Mouse (Mus musculus) forebrain, embryonic 16.5 days (tissue): ENCODE data around the gene Zgpat. TPM values are rescaled to one million over a fixed set of nuclear protein-coding genes. Genes with fewer than 3 reads are reported as not detected.

Experiments used
- ATAC-seq: fragments of 200-750 bp; cut with Nextera tagmentation; 2 replicates; pipeline ENCODE4 v1.8.0; 2017; ENCODE audit warnings: mild to moderate bottlenecking, moderate library complexity
- H3K27ac ChIP-seq: fragments of 300-500 bp; sonication (generic); 2 replicates; pipeline ENCODE4 v1.5.1; 2014; ENCODE audit warnings: low read length, control low read depth
- H3K27me3 ChIP-seq: fragments of 300-500 bp; sonication (generic); replicated peaks from 2 replicates; pipeline ENCODE4 v1.6.1; 2014; ENCODE audit warnings: low read length; ENCODE audit not compliant: control insufficient read depth, insufficient read depth
- H3K36me3 ChIP-seq: fragments of 300-500 bp; sonication (generic); 2 replicates; pipeline ENCODE4 v1.6.1; 2014; ENCODE audit not compliant: control insufficient read depth, insufficient read depth
- H3K4me1 ChIP-seq: fragments of 300-500 bp; sonication (generic); replicated peaks from 2 replicates; pipeline ENCODE4 v1.6.1; 2014; ENCODE audit warnings: low read length; ENCODE audit not compliant: control insufficient read depth, insufficient read depth
- H3K4me2 ChIP-seq: fragments of 300-500 bp; sonication (generic); 2 replicates; pipeline ENCODE4 v1.6.1; 2014; ENCODE audit warnings: mild to moderate bottlenecking, low read length, control low read depth
- H3K4me3 ChIP-seq: fragments of 300-500 bp; sonication (generic); replicated peaks from 2 replicates; pipeline ENCODE4 v1.5.1; 2014; ENCODE audit warnings: mild to moderate bottlenecking, low read length, control low read depth
- H3K9ac ChIP-seq: fragments of 300-500 bp; sonication (generic); replicated peaks from 2 replicates; pipeline ENCODE4 v1.6.1; 2014; ENCODE audit warnings: low read depth, low read length, control low read depth
- H3K9me3 ChIP-seq: fragments of 300-500 bp; sonication (generic); 2 replicates; pipeline ENCODE4 v1.6.1; 2016; ENCODE audit warnings: low read length; ENCODE audit not compliant: control insufficient read depth
- WGBS: fragments of 180-500 bp; shearing (Covaris S2); extraction: QIAGEN DNeasy Blood & Tissue Kit; methylation state at CpG from one replicate; pipeline ENCODE4 v1.1.7; 2014; 5-methylcytosine and 5-hydroxymethylcytosine counted together
- polyA plus RNA-seq: library from polyadenylated mRNA; unstranded; fragments of >200 nt; fragmentation: Nextera tagmentation; extraction: Ambion mirVana; gene quantifications from 2 replicates; pipeline ENCODE4 v1.2.1, GENCODE M21; 2015

The Zgpat gene
- polyA plus RNA-seq, 1 experiment from 2014 or later: 91.5 TPM

- H3K27me3 ChIP-seq: no peaks in the 10 kb centered on the region
- no peaks in the 10 kb centered on the region for H3K4me1 ChIP-seq
- H3K9me3 ChIP-seq: no peaks in the 10 kb centered on the region
- ATAC-seq: no peak
- WGBS: 81% methylated on average over 3 of the region's 3 CpGs
- H3K4me2 ChIP-seq: no peak overlapping the region
- no peak overlapping the region for H3K4me3 ChIP-seq
- no peak overlapping the region for H3K27ac ChIP-seq
- peaks cover 33% of the 10 kb centered on the region for H3K36me3 ChIP-seq
- H3K9ac ChIP-seq: no peak overlapping the region
Measured at GRCm38 (mm10) chr2:181356780-181357179, 7.9 kb upstream of the Zgpat start.

GRCm38 (mm10) chr2:181363946-181364345, 782 bp upstream of the Zgpat start:
- Histone ChIP-seq H3K9ac (peak overlapping the region; percentile 91), H3K27ac (no peak overlapping the region), H3K9me3 (no peaks in the 10 kb centered on the region), H3K4me2 (peak overlapping the region; percentile 87), H3K4me3 (peak overlapping the region; percentile 93), H3K4me1 (peaks cover 33% of the 10 kb centered on the region), H3K27me3 (no peaks in the 10 kb centered on the region), H3K36me3 (peaks cover 28% of the 10 kb centered on the region)
- ATAC-seq: no peak
- whole genome bisulfite sequencing: 85% methylated on average over 3 of the region's 3 CpGs

GRCm38 (mm10) chr2:181364487-181364859, 255 bp upstream of the Zgpat start:
- WGBS: 8% methylated on average over 14 of the region's 14 CpGs
- ATAC-seq: peak; percentile 5; the same call in 1 of the 2 replicates
- peak overlapping the region; percentile 79 for H3K27ac ChIP-seq
- peaks cover 35% of the 10 kb centered on the region for H3K4me1 ChIP-seq
- H3K9ac ChIP-seq: peak overlapping the region; percentile 91
- peaks cover 24% of the 10 kb centered on the region for H3K36me3 ChIP-seq
- peak overlapping the region; percentile 87 for H3K4me2 ChIP-seq
- no peaks in the 10 kb centered on the region for H3K27me3 ChIP-seq
- no peaks in the 10 kb centered on the region for H3K9me3 ChIP-seq
- peak overlapping the region; percentile 93 for H3K4me3 ChIP-seq

DNA sequence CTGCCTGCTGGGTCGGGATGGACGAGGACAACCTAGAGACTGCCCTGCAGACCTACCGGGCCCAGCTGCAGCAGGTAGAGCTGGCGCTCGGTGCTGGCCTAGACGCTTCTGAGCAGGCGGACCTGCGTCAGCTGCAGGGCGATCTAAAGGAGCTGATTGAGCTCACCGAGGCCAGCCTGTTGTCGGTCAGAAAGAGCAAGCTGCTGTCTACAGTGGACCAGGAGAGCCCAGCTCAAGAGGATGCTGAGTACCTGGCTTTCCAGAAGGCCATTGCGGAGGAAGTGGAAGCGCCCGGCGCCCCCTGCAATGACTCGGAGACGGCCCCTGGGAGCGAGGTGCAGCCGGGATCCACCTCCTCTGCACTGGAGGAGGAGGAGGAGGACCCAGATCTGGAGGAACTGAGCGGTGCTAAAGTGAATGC, 937 bp downstream of the Zgpat start:
- Histone ChIP-seq H3K4me1 (peaks cover 35% of the 10 kb centered on the region), H3K27me3 (no peaks in the 10 kb centered on the region), H3K9me3 (no peaks in the 10 kb centered on the region), H3K9ac (peak overlapping the region; percentile 91), H3K27ac (peak overlapping the region; percentile 79), H3K4me2 (peak overlapping the region; percentile 87), H3K36me3 (peaks cover 19% of the 10 kb centered on the region), H3K4me3 (peak overlapping the region; percentile 93)
- WGBS: 0% methylated on average over 19 of the region's 20 CpGs
- peak; percentile 49 for ATAC-seq

DNA sequence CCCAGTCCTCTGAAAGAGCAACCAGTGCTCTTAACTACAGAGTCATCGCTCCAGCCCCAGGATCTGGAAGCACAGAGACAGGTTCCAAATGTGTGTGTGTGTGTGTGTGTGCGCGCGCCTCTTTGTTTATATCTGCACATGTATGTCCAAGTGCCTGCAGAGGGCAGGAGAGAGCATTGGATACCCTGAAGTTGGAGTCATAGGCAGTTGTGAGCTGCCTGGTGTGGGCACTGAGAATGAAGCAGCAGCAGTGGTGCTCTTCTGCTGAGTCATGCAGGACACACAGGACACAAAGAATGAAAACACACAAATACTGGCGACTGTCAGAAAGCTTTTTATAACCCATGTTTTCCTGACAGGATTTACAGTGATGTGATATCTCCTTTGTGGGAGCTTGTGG, 5.3 kb downstream of the Zgpat start:
- Histone ChIP-seq H3K36me3 (peaks cover 10% of the 10 kb centered on the region; the same call in 1 of the 2 replicates), H3K4me1 (peaks cover 29% of the 10 kb centered on the region), H3K4me3 (no peak overlapping the region), H3K4me2 (no peak overlapping the region), H3K9me3 (no peaks in the 10 kb centered on the region), H3K27me3 (no peaks in the 10 kb centered on the region), H3K9ac (no peak overlapping the region), H3K27ac (no peak overlapping the region)
- no peak for ATAC-seq
- 98% methylated on average over 5 of the region's 5 CpGs for WGBS

- ATAC-seq: no peak
- H3K27ac ChIP-seq: no peak overlapping the region
- no peak overlapping the region for H3K4me3 ChIP-seq
- no peaks in the 10 kb centered on the region for H3K4me1 ChIP-seq
- no peaks in the 10 kb centered on the region for H3K9me3 ChIP-seq
- no peak overlapping the region for H3K9ac ChIP-seq
- peaks cover 10% of the 10 kb centered on the region for H3K36me3 ChIP-seq
- WGBS: 96% methylated on average over 2 of the region's 2 CpGs
- no peaks in the 10 kb centered on the region for H3K27me3 ChIP-seq
- H3K4me2 ChIP-seq: no peak overlapping the region
Measured at GRCm38 (mm10) chr2:181375787-181376186, 11.1 kb downstream of the Zgpat start.

DNA sequence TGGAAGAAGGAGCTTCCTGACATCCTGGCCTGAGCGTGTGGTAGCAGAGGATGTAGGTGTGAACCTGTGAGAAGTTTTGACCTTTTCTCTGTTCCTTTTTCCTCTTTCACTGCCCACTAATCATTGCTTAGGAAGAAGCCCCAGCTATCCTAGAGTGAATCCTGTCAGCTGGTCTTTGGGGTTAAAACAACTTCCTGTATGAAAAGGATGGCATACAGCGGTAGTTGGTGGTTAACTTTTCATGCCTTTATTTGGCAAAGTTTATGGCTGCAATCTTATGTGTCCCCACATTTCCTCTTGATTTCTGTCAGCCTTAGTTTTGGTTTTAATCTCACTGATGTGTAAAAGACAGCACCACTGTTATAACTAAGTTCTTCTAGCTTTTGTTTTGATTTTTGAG, 12.5 kb downstream of the Zgpat start:
- H3K4me2 ChIP-seq: no peak overlapping the region
- 91% methylated on average over 2 of the region's 2 CpGs for WGBS
- no peak overlapping the region for H3K9ac ChIP-seq
- ATAC-seq: no peak
- H3K4me3 ChIP-seq: no peak overlapping the region
- H3K27ac ChIP-seq: no peak overlapping the region
- no peaks in the 10 kb centered on the region for H3K4me1 ChIP-seq
- H3K9me3 ChIP-seq: no peaks in the 10 kb centered on the region
- no peaks in the 10 kb centered on the region for H3K27me3 ChIP-seq
- peaks cover 13% of the 10 kb centered on the region for H3K36me3 ChIP-seq

- H3K4me2 ChIP-seq: no peak overlapping the region
- no peak overlapping the region for H3K9ac ChIP-seq
- WGBS: 91% methylated on average over 5 of the region's 5 CpGs
- H3K9me3 ChIP-seq: no peaks in the 10 kb centered on the region
- no peaks in the 10 kb centered on the region for H3K27me3 ChIP-seq
- H3K36me3 ChIP-seq: peaks cover 17% of the 10 kb centered on the region
- H3K27ac ChIP-seq: no peak overlapping the region
- no peaks in the 10 kb centered on the region for H3K4me1 ChIP-seq
- H3K4me3 ChIP-seq: no peak overlapping the region
- ATAC-seq: no peak
Measured at GRCm38 (mm10) chr2:181378701-181379100, 14.0 kb downstream of the Zgpat start.

- no peak for ATAC-seq
- no peaks in the 10 kb centered on the region for H3K4me1 ChIP-seq
- no peaks in the 10 kb centered on the region for H3K27me3 ChIP-seq
- WGBS: 93% methylated on average over 12 of the region's 12 CpGs
- no peak within 1 kb of the TSS for H3K9ac ChIP-seq
- H3K36me3 ChIP-seq: peaks cover 17% of the 10 kb centered on the region
- no peaks in the 10 kb centered on the region for H3K9me3 ChIP-seq
- no peak within 1 kb of the TSS for H3K27ac ChIP-seq
- H3K4me2 ChIP-seq: no peak within 1 kb of the TSS
- no peak within 1 kb of the TSS for H3K4me3 ChIP-seq
Measured at GRCm38 (mm10) chr2:181379778-181380177, 15.1 kb downstream of the Zgpat start, which contains the start of gene Lime1. TSS of gene Lime1 (plus strand) at chr2:181380078.

GRCm38 (mm10) chr2:181380251-181380650, 15.5 kb downstream of the Zgpat start:
- Histone ChIP-seq H3K4me1 (no peaks in the 10 kb centered on the region), H3K9me3 (no peaks in the 10 kb centered on the region), H3K36me3 (peaks cover 17% of the 10 kb centered on the region), H3K4me3 (no peak overlapping the region), H3K27me3 (no peaks in the 10 kb centered on the region), H3K4me2 (no peak overlapping the region), H3K27ac (no peak overlapping the region), H3K9ac (no peak overlapping the region)
- WGBS: 83% methylated on average over 5 of the region's 5 CpGs
- no peak for ATAC-seq
